Mouse (Mus musculus) heart, embryonic 16.5 days (tissue): ENCODE results near the gene Nkx2-4. TPM values are rescaled to one million over a fixed set of nuclear protein-coding genes. Genes with fewer than 3 reads are reported as not detected.

ENCODE experiments used
- polyA plus RNA-seq: library from polyadenylated mRNA; unstranded; fragments of >200 nt; fragmentation: Nextera tagmentation; extraction: Ambion mirVana; gene quantifications from 2 replicates; pipeline ENCODE4 v1.2.1, GENCODE M21; 2015

The Nkx2-4 gene
- polyA plus RNA-seq, 1 experiment from 2014 or later, result not detected

Other genes starting within 250 kb of the Nkx2-4 start
- 31.1 and 32.9 TPM in 2 replicates for gene Kiz, start 229.6 kb downstream of the Nkx2-4 start, polyA plus RNA-seq
- gene Xrn2, start 72.4 kb downstream of the Nkx2-4 start, polyA plus RNA-seq, result 42.5 and 44.2 TPM in 2 replicates
- not detected in 2 replicates for gene Nkx2-2, start 108.8 kb upstream of the Nkx2-4 start, polyA plus RNA-seq